Mouse (Mus musculus) layer of hippocampus, postnatal 36 days (tissue): Measurements from ENCODE around the gene Zfyve16. TPM values are rescaled to one million over a fixed set of nuclear protein-coding genes. Genes with fewer than 3 reads are reported as not detected.
A peak's percentile ranks its signal among the peaks of the same experiment; 100 is the strongest.

ENCODE experiments used
- DNase-seq, 2 experiments: peaks; one replicate each; pipeline ENCODE4 v3.0.0; 2022
- total RNA-seq, 2 experiments: library from RNA; stranded (reverse); gene quantifications; 2 replicates each; pipeline ENCODE4 v1.2.3; 2021

Gene Zfyve16
- 10 to 100 TPM; 17.4 to 18.7 TPM for total RNA-seq

DNA sequence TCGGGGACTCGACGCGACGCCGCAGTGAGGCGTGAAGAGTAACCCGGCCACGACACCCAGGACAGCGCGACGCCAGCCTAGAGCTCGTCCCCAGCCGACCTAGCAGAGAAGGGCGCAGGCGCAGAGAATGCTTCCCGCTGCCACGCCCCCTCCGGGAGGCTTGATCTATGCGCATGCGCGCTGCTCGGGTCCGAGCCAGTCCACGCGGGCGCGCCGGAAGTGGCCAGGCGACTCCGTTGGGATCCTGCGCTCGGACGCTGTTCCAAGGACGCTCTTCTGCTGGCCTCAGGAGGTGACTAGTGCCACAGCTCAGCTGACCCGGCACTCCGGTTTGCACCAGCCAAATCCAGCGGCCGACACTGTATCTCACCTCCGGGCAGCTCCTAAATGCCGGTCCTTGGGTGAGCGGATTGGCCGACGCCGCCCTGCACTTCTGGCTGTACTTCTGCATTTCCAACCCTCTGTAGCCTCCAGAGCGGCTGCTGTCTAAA is at the start of gene Zfyve16:
TSS of gene Zfyve16 (minus strand) at position 148 of the 491 bp plus-strand sequence.
- DNase-seq = peak; percentile 96 to 97

DNA sequence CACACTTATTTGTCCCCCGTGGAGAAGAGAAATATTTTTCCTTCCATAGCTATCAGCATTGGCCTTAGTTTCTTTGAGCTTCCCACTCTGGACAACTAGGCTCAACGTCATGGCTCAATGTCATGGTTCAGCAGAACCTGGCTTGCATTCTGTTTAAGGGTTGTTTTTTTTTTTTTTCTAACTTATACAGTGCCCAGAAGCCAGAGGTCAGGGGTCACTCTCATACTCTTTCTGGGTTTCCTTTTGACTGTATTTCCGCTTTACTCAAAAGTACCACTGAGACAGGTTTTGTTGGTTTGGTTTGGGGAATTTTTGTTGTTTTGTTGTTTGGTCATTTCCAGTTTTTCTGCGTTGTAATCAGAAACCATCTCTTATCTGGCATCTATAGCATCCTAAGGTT is 47.5 kb upstream of the Zfyve16 start:
- DNase-seq = no peak

DNA sequence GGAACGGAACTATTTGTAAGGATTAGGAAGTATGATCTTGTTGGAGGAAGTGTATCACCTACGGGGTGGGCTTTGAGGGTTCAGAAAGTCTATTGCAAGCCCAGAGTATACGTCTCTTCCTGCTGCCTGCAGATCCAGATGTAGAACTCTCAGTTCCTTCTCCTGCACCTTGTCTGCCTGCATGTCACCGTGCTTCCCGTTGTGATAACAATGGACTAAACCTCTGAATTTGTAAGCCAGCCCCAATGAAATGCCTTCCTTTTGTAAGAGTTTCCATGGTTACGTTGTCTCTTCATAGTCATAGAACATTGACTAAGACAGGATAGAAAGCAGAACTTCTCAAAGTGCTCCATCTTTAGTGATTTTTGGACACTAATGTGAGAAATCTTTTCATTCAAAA is 46.0 kb upstream of the Zfyve16 start:
- DNase-seq = no peak

DNA sequence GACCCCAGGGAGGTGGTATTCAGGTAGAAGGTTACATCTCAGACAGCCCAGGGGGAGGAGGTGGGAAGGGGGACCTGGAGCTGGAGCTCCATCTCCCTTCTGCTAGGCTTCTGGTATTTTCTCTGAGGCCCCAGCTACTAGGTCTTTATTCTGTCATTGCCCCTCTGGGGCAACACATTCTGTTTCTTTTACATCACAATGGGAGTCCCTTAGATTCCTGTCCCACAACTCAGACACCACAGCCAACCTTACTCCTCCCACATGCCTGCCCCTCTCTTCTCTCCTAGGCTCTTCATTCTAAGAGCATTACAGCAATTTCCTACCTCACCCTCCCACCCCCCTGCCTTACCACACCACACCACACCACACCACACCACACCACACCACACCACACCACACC is 45.4 kb upstream of the Zfyve16 start, which contains the start of gene Spz1:
TSS of gene Spz1 (minus strand) at position 101 of the 400 bp plus-strand sequence.
- DNase-seq = no peak

DNA sequence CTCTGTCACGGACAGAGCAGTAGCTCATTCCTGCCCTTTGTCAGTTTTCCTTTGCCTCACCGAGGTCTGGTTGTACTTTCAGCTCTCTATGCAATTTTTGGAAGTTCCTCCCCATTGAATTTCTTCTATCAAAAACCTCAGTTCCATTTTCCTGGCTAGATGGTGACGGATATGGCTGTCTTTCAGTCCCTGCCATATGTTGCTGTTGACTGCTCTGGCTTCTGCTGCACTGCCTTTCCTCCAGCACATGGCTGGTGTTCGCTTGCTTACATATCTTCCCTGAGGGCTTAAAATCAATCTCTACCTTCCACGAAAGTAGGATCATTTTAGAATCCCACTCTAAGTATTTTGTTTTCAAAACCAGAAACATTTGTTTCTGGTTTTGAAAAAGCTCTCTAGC is 28.8 kb upstream of the Zfyve16 start:
- peak; percentile 12 to 31 for DNase-seq

DNA sequence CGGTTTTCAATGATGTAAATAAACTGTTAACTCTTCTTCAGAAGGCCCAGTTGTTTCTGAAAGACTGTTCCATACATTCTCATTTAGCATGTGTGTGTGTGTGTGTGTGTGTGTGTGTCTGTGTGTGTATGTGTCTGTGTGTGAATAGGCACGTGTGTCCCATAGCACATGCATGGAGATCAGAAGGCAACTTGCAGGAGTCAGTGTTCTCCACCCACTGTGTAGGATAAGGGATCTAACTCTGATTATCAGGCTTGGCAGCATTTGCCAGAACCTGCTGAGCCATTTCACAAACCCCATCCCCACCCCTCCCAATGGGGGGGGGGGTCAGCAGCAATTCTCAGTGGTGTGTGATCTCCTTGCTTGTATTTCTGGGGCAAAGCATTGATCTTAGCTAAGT is 26.6 kb upstream of the Zfyve16 start:
- no peak for DNase-seq

DNA sequence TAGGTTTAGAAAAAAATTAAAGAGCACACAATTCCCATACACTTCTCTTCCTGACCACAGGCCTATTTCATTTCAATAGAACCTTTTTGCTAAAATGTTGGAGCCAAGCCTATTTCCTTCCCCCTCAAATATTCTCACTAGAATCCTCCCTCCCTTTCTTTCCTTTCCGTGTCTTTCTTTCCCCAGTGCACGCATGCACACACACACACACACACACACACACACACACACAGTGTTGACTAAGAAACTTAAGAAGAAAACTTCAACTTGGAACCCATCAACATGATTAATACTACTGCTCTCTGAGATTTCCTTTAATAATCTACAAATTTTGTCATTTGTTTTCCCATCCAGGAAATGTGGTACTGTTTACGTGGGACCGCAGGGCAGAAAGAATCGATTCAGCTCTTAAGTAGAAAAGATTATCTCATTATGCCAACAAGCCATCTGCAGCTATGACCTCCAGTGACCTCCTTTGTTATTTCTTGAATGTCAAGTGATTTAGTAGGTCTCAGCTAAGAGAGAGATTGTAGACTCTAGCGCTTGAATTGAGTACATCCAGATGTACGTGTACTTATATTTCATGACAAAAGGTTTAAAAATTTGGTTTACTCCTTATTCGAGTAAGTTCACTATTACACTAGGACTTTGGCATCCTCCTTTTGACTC is 25.9 kb upstream of the Zfyve16 start:
- DNase-seq = no peak

DNA sequence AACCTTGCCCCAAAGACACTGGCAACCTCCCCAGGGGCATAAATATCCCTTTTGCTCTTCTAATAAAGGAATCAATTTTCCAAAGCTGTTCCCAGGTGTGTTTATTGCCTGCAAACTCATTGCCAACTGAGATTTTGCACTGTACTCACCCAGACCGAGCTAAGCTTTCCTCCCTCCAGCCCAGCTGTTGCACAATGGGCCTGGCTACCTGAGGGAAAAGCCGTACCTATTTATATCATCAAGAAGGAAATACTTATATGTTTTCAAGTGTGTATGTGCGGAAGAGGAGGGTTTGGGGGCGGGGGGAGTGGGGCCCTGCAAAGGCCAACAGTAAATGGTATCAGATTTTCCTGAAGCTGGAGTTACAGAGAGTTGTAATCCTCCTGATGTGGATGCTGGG is 16.4 kb upstream of the Zfyve16 start:
- no peak for DNase-seq

DNA sequence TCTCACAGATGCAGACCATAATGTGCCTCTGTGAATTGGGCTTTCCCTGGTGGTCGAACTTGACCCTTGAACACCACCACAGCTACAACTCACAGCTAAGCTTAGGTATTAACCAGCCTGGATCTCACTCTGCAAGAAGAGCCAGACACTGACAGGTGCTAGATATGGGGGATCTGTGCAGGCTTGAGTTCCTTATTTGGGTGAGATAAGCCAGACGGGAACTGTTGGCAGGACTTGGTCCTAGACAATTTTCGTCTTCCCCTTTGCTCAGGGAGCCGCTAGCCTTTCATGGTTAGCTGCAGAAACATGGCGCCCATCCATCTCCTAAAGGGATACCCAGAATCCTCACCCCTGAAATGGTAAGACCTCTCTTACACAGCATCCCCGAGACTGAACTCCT is 10.3 kb upstream of the Zfyve16 start:
- no peak for DNase-seq

DNA sequence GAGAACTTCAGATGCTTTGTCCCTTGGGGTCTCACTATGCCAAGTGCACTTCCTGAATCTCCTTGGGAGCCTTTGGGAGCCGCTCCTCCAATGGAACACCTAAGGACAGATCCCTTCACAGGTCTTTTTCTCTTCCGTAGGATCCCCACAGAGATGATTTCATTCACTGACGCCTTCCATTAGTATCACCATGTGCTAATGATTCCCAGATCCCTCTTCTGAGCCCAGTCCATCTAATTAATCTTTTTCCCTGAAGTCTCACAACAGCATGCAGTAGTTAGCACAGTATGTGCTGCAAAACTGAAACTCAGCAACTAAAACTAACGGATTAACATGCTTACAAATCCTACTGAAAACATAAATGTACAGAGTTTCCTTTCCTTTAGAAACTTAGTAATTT is 8.5 kb upstream of the Zfyve16 start:
- DNase-seq = no peak

DNA sequence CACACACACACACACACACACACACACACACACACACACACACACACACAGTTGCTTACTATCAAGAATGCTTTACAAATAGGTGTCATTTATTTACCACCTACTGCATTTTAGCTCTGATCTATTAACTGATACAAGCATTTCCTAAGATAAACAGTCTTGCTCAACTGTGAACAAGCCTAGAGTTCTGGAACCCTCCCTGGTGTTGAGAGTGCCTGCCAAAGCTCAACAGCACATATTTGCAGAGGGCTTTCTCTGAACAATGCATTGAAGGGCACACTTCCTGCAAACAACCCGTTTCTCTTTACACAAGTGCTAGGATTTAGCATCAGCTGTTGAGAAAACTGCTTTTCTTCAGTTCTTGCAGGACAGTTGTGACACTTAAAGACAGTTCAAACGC is 3.1 kb upstream of the Zfyve16 start:
- no peak for DNase-seq

DNA sequence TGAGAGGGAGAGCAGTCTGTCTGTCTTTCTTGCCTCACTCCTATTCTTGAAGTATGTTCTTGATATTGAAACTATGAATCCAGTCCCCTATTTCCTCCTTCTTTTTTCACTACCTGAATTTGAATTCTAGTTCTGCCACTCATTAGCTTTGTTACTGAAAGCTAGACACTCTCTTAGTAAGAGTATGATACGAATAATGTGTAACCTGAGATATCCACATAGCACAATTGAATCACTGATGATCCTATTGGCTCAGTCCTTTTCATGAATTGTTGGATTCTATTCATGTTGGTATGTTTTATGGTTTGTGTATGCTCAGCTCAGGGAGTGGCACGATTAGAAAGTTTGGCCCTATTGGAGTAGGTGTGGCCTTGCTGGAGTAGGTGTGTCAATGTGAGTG is 1.5 kb upstream of the Zfyve16 start:
- no peak for DNase-seq

DNA sequence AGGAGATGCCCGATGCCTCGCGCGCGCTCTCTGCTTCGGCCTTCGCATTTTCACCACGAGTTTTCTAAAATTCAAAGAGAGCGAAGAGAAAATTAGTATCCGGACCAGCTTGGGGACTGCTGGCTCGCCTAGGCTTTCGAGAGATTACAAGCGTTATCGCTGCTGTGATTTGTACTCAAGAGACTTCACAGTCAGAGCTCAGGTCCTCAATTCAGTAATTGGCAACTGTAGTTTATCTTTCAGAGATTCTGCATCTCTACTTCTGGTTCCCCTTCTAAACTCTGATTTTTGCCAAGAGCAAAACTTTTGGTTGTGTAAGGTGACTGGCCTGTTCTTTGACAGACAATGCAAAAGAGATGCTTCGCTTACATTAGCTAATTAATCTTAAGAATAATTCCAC is 569 bp upstream of the Zfyve16 start:
- no peak for DNase-seq

DNA sequence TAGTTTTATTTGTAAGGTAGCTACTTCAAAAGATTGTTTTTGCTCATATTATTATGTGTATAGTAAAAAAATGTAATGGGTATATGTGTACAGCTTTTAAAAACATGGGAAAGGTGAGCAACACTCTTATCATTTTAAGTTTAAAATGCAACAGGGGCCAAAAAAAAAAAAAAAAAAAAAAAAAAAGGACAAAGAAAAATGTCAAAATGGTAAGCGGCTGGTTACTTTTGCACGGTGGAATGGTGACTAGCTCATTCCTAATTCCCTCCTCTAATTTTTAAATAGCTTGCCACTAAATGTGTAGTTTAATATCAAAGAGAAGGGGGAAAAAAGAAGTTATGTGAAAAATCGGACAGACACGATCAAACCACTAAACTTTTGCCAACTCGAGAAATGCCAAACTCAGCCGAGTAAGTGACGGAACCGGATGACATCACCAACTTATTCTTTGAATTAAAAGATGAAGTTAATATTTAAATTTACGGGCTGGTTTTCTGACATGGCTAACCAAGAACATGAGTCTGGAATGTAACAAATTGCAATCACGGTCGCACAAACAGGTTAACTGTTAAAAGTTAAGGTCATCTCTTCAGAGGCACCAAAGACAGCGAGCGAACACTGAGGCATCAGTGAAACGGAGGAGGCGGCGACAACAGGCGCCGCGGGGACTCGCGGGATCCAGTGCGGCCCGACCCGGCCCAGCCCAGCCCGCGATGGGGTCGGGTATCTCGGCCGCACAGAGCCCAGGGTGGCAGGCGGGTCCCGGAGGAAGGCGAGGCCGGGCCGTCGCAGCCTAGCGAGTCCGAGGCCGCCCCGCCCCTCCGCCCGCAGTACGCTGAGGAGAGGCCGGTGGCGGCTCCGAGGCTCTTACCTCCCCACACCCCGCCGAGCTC is 594 bp downstream of the Zfyve16 start:
- no peak for DNase-seq

DNA sequence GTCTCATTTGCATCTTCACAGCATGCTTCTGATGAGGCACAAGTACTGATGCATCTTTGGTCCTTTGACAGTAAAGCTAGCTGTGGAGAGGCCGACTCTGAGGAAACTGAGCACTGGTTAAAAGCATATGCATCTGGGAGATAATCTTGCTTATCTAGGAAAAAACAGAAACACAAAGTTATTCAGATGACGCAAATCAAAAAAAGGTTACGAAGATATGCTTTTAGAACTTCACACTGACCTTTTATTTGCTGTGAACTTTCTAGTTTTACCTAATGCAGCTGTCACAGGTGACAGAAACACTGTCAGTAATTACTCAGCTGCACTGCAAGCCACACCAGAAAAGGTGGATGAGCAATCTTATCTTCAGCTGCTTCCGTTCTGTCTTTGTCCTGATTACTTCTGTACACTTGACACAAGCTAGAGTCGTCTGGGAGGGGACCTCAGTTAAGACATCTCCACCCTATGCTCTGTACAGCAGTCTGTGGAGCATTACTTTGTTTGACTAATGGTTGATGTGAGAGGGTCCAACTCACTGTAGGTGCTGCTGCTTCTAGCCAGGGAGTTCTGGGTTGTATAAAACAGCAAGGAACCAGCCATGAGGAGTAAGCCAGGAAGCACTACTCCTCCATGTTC is 7.4 kb downstream of the Zfyve16 start:
- DNase-seq = no peak

DNA sequence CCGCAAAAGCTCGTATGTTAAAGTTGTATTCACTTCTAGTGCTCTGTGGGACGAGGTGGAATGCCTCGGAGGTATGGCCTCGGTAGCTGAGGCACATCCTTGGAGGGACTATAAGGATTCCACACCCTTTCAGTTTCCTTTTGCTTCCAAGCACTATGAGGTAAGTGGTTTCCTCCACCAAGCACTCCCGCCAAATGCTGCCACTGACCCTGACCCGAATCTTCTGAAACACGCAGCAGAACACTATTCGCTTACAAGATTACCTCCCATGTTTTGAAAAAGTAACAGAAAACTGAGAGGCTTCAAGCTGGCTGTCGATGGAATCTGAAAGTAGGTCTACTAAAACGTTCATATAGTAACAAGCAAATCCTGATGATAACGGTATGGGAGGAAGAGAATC is 25.8 kb downstream of the Zfyve16 start:
- no peak for DNase-seq

DNA sequence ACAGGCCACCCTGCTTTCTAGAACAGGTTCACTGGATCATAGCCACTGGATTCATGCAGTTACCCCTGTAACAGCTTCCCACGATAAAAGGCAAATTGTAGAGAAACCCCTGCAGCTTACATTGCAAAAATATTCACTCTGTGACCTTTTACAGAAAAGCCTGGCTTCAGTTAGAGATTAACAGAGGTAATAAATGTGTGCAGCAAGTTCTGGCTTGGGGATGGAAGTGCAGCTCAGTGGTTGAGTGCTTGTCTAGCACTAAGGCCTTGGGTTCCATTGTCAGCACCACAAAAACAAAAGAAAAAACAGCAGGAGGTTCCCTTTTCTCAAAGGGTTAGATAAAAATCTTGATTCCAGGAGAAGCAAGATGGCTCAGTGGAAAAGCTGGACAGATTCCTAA is 38.7 kb downstream of the Zfyve16 start:
- DNase-seq = no peak

DNA sequence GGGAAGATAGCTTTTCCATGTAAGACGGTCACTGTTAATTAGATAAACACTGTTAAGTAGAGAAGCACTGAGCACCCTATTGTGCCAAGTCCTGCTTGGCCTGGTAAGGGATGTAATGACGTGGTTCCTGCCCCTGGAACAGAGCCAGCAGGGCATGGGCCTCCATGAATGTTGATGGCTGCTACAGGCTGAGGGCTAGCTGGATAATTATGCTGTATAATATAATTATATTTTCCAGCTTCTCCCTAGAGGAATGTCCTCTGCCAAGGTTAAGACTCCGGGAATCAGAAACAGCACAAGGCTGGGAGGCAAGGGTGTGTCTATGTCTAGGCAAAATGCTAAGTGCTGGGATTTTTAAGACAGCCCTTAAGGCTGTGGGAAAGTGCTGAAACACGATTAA is 39.9 kb downstream of the Zfyve16 start:
- DNase-seq = no peak

DNA sequence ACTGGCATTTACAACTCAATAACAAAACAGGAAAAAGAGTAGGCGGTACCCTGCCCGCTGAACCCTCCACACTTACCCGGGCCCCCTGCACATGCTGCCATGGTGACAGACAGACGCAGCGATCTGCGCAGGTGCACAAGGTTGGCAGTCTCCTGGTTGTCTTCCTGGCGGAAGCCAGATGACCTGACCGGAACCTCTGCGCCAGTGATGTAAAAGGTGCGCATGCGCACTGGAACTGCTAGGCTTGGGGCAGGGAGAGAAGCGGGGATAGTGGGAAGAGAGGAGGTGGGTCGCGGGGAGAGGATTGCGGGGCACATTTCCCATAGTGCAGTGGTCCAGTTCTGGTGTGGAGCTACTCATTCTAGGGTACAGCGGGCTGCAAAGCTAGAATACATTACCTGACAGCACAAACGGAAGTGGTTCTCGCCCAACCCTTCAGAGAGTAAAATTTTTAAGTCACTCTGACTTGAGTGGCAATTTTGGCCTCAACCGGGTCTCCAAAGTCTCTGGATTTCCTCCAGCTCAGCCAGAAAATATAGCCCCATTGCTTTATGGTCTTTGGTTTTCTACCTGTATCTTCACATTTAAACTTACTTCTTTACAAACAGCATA is 46.7 kb downstream of the Zfyve16 start, which contains the start of gene Fam151b:
TSS of gene Fam151b (minus strand) at position 164 of the 612 bp plus-strand sequence.
- DNase-seq = peak; percentile 86 to 87

DNA sequence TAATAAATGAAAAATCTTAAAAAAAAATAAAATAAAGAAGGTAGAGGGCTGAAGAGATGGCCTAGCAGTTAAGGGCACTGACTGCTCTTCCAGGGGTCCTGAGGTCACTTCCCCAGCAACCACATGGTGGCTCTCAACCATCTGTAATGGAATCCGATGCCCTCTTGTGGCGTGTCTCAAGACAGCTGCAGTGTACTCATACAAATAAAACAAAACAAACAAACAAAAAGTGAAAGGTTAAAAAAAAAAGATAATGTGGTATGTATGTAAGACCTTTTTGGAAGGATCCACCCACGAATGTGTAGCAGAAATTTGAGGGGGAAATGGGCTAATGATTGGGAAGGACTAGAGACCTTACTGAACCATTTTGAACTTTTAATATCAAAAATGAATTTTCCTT is 47.3 kb downstream of the Zfyve16 start:
- peak in 1 of 2 experiments; percentile 33 for DNase-seq

DNA sequence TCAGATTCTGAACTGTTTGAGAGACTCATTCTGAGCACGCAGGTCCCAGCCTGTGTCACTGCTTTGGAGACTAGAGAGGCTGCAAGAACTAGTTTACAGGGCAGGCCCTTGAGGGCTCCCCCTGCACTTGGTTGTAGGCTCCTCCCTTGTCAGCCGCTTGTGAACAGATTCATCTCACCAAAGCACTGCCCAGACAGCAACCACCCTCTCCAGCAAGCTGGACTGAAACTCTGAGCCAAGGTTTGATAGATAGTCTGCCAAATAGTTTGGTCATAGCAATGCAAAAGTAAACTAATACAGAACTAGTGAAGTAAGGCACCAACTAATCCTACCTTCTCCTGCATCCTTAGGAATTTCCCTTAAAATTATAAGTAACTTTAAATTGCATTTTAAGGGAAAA is 60.5 kb downstream of the Zfyve16 start:
- no peak for DNase-seq

DNA sequence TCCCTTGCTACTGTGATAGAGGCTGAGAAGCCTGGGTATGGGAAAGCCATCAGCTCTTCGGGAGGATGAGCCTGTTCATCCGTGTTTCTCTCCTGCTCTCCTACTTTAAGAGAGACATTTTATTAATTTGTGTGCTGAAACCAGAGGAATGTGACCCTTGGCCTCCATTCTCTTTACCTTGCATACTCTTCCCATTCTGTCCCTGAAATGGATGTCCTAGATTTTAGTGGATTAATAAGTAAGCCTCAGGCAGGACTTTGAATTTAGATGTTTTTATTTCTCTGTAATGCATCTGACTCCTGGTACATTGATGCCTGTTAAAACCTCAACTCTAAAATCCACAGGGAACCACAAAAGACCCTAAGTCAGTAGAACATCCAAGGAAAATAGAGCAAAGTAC is 61.3 kb downstream of the Zfyve16 start:
- DNase-seq = no peak

DNA sequence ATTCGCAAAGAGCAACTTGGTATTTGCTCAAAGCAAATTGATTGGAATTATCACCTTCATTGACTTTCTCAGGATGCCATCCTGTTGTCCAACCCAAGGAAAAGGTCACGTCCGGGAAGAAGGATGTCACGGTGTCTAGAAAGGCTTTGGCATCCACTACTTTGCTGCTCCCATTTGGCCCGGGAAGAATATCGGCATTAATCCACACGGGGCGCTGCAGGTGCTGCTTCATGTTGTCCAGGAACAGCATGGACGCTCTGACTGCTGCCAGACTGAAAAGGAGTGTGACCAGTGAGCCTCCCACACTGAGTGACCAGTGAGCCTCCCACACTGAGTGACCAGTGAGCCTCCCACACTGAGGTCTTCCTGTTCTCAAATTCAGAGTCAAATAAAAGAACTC is 62.8 kb downstream of the Zfyve16 start:
- DNase-seq = no peak
